Mouse (Mus musculus) CH12.LX (cell line): Measurements from ENCODE around the gene Slc4a10.

Experiments
- CTCF ChIP-seq, 2 experiments: IDR thresholded peaks in 1 of 2; conservative IDR thresholded peaks in 1 of 2; 2 replicates each; pipeline ENCODE4 v1.5.1; 2011 to 2012; ENCODE audit warnings: low read depth in 2 of 2, low read length in 2 of 2, improper control_type of control experiment in 1 of 2, inconsistent platforms in 1 of 2, mild to moderate bottlenecking in 1 of 2, moderate library complexity in 1 of 2
- ELF1 ChIP-seq: IDR thresholded peaks from 2 replicates; pipeline ENCODE4 v1.6.1; 2014; ENCODE audit warnings: low read depth, mild to moderate bottlenecking, inconsistent platforms, low read length, improper control_type of control experiment
- EP300 ChIP-seq: IDR thresholded peaks from 2 replicates; pipeline ENCODE4 v1.6.1; 2011; ENCODE audit warnings: low read length, improper control_type of control experiment
- MAFK ChIP-seq: IDR thresholded peaks from 2 replicates; pipeline ENCODE4 v1.6.1; 2011; ENCODE audit warnings: low read length, improper control_type of control experiment; ENCODE audit not compliant: insufficient replicate concordance
- POLR2A ChIP-seq: IDR thresholded peaks from 2 replicates; pipeline ENCODE4 v1.6.1; 2011; ENCODE audit warnings: low read depth, mild to moderate bottlenecking, improper control_type of control experiment, low read length

- TF ChIP-seq CTCF (conservative IDR thresholded peaks at IDR 0.05 in 1 of 2, IDR thresholded peaks at IDR 0.05 in 1 of 2; ENCODE audit: low read depth in 2 of 2, low read length in 2 of 2) (no peak), EP300 (no peak), ELF1 (no peak), POLR2A (no peak), MAFK (no peak)
Observed at GRCm38 (mm10) chr2:62147636-62148035, 101.4 kb downstream of the Slc4a10 start.
